Mouse (Mus musculus): ENCODE data around the gene Adipor1.

Gene Adipor1

DNA sequence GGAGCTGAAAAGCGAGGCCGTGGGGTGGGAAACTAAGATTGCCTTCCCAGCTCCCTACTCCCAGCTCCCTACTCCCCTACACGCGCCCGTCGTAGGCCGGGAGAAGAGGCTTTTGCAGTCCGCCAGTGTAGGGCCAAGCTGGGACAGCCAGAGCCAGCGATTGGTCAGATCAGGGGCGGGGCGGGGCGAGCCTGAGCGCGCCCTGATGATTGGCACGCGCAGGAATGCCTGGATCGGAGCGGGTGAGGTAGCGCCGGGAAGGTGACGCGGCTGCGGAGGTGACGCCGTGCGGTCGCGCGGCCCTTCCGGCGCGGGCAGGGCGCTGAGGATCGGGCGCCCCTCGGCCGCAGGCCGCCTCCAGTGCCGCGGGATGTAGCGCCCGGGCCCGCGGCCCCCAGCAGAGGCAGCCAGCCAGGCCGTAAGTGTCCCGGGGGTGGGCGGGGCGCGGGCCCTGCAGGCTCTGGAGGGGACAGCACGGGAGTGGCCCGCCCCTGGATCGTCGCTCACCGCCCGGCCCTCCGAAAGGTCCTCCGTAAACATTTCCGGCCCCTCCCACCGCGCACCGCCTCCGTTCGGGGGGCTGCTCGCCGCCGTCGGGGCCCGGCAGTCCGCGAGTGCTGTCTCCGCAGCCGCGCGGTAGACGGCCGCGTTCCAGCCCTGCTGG lies at the start of gene Adipor1:
Adipor1 (plus strand) TSS at position 211 of the 664 bp plus-strand sequence.
- DNase-seq (ENCODE audit: low read depth, low spot score) = peak; percentile 91

DNA sequence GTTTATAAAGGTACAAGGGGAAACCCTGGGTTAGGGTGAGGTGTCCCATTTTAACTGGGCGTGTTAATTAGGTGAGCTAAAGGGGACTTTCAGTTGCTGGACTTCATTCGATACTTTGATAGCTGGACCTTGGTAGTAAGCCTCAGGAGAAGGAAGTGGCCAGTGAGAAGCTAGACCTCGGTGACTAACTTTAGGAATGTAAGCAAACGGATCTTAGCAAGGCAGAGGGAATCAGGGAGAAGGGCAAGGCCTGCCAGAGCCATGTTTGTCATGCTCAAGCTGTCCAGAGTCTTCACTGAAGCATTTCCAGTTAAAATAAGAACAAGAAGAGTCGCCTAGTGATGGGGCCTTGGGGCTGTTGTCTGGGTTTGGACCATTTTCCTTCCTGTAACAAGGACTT lies 49.7 kb upstream of the Adipor1 start:
- no peak for DNase-seq (ENCODE audit: low read depth, low spot score)

DNA sequence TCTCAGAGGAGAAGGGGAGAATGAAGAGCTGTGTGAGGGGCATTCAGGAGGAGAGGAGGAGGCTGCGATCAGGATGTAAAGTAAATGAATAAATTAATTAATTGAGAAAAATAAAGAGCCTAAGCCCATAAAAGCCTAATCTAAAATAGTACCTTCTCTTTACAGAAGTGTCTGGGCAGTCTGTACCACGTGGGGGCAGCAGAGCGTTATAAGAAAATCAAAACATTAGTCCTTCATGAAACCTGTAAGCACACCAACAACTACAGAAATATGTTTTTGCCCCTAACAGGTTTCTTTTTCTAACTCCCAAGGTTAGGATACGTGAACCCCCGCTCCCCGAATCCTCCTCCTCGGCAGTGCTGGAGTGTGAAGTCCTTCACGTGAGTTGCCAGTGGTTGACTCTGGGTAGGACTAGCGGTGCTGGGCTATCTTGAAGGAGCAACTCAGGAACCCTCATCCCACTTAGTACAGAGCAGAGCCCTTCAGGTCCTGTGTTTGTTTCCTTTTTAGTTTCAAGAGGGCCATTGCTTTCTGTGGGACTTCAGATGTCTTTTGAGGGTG lies 46.3 kb upstream of the Adipor1 start:
- peak; percentile 42 for DNase-seq (ENCODE audit: low read depth, low spot score)

DNA sequence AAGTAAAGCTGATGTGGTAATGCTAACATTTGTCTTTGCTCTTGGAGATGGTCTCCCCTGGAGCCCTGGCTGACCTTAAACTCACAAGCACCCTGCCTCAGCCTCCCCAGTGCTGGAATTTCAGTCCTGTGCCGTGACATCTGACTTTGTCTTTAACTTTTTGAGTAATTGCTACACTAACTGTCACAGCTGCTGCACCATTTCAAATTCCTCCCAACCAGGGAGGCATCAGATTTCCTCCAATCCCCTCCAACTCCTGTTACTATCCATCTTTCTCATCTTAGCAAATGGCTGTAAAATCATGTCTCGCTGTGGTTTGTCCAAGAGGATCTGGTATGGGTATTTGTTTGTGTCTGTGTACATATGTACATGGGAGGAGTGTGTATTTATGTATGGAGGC lies 41.1 kb upstream of the Adipor1 start:
- DNase-seq (ENCODE audit: low read depth, low spot score) = no peak

DNA sequence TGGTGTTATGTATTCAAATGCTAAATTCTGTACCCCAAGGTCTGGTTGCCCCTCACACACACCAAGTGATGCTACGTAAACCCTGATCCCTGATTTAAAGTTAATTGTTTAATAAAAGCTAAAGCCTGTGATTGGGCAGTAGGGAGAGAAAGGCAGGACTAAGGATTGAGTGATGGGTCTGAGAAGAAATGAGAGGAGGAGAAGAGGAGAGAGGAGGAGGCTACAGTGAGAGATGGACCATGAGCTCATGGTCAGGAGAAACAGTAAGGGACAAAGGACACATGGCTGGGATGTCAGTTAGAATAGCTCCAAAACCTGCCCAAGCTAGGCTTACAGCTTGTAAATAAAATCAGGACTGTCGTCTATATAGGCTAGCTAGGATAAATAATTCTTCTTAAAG lies 34.1 kb upstream of the Adipor1 start:
- no peak for DNase-seq (ENCODE audit: low read depth, low spot score)

DNA sequence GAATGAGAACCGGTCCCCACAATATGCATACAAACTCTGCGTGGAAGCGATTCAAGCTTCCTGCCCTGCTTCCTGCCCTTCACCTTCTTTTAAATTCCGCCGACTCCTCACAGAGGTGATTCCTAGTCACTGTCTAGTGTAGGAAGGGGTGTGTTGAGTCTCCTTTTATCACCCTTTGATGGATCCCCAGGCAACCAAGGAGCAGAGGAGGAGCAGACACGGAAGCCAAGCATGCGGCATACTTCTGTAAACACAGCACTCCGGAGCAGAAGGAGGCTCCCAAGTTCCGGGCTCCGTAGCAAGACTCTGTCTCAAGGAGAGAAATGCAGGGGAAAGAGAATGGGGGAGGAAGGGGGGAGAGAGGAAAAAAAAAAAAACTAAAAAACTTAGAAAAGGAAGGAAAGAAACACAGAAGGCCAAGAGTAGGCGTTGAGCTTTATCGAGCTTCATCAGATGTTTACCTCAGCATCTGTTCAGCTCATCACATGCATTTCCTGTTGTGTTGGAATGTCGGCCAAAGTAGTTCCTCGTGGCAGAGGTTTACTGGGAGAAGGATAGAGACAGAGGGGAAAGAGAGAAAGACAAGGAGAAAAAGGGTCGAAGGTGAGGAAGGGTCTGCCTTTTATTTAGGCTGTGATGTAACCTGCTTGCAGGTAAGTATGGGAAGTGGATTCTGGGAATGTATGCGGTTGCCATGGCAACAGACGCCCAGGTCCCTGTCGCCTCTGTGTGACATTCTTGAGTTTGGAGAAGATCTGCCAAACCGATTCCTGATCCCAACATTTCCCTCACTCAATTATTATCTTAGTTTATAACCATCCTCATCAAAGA lies 33.2 kb upstream of the Adipor1 start:
- no peak for DNase-seq (ENCODE audit: low read depth, low spot score)

DNA sequence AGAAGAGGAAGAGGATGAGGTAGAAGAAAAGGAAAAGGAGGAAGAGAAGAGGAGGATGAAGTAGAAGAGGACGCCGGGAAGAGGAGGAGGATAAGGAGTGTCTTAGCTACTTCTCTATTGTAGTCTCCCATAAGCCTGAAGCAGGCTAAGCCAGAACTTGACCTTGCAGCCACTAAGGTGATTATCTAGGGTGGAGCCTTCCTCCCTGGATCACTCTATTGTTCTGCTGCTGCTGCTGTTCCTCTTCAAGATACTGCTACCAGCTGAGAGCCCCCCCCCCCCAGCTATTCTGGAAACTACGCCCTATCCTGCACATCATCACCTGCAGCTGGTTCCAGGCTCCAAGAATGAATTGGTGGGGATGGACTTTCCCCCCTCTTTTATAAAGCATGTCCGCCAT lies 30.6 kb upstream of the Adipor1 start:
- no peak for DNase-seq (ENCODE audit: low read depth, low spot score)

DNA sequence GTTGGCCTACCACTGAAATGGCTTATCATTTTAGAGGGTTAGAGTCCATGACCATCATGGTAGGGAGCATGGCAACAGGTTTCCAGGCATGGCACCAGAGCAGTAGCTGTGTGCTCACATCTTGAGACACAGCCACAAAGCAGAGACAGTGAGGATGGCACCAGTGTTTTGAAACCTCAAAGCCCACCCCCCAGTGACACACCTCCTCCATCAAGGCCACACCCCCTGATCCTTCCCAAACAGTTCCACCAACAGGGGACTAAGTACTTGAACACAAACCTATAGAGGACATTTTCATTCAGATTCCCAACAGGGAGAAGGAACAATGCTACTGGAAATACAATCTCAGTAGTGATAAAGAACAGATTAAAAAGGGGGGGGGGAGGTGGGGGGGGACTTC lies 30.0 kb upstream of the Adipor1 start:
- no peak for DNase-seq (ENCODE audit: low read depth, low spot score)

DNA sequence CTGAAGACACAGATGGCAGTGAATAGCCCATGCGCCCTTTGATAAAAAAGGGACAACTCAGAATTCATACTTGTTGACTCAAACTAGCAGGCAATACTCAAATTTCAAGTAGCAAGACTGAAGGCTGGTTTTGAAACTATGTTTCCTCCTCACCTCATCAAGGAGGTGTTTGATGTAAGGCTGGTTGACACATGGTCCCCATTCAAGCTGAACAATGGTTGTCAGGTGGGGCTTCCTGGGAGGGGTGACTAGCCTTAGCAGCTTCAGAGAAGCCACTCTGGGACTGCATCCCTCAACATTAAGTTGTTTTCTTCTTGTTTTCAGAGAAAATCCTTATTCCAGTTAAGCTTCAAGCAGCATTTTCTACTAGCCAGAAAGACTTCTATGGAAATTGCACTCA lies 29.5 kb upstream of the Adipor1 start, which contains the start of gene 4933406M09Rik:
4933406M09Rik (plus strand) TSS at position 275 of the 400 bp plus-strand sequence.
- DNase-seq (ENCODE audit: low read depth, low spot score) = no peak

DNA sequence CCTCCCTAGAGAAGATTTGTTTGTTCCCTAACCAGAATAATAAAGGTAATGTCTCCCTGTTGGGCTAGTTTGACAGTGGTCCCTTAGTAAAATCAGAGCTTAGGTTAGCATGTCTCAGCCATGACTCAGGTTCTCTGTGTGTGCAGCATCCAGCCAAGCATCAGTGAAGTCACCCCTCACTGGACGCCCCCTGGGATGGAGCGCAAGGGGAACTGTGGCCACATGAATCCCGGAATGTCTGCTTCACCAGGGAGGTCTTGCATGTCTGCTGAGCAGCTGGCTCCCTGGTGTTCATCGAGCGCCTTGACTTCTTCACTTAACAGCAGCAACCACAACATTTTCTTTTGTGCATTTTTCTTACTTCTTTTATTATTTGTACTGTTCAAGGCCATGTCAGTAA lies 21.4 kb upstream of the Adipor1 start:
- DNase-seq (ENCODE audit: low read depth, low spot score) = no peak

DNA sequence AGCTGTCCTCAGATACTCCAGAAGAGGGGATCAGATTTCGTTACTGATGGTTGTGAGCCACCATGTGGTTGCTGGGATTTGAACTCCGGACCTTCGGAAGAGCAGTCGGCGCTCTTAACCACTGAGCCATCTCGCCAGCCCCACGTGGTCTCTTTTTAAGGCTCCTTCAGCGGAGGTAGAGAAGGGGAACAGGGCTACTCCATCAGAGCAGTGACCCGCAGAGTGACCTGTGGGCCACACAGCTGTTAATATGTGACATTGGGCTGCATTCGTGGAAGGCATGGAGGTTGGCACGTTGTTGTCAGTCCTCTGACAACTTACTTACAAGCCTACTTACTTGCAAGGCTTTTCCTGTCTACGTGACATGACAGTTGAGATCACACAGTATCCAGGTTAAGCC lies 17.0 kb upstream of the Adipor1 start:
- no peak for DNase-seq (ENCODE audit: low read depth, low spot score)

DNA sequence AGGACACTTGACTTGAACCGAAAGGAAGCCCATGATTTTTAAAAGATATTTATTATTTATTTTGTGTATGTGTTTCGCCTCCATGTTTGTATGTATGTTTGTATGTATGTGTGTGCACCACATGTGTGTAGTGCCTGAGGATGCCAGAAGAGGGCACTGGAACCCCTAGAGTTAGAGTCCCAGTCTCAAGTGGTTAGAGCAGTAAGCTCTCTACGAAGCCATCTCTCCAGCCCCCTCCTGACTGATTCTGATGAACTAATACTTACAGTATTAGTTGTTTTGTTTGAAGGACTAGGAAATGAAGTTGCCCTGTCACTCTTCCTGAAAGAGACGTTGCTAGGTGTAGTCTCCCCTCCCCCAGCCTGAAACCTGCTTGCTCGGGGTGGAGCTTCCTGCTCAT lies 15.4 kb upstream of the Adipor1 start:
- DNase-seq (ENCODE audit: low read depth, low spot score) = no peak

DNA sequence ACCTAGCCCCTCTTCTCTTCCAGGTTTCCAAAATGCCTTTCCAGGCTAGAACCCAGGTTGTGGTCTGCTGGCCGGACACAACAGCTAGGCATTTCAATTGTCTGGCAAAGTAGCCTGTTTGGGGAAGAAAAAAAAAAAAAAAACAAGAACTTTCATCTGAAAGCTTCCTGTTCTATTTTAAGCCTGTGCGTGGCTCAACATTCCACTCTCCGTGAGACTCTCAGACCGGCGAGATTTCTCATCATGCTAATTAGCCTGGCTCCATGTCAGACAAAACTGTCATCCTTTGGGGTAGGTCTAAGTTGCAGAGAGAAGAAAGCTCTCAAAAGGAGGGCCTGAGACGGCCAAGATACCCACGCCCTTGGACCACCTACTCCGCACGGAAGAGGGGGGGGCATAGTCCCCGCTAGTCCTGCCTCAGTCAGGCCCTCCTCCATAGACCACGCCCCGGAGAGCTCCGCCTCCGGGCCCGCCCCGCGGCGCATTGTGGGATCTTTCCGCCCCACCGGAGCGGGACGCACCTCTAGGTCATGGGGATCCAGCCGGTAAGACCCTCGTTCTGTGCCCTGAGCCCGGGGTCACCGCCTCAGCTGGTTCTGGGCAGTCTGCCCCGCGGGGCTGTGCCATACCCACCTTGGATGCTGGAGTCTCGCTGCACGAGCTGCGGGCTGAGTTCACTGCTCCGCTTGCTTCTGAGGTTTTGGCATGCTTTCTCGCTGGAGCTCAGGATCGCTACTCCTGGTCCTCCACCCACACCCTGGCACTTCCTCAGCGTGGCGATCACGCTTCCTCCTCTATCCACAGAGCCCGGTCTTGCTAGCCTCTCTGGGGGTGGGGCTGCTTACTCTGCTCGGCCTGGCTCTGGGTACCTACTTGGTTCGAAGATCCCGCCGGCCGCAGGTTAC lies 9.4 kb upstream of the Adipor1 start, which contains the start of gene Cyb5r1:
Cyb5r1 (plus strand) TSS at position 51 of the 905 bp plus-strand sequence.
- DNase-seq (ENCODE audit: low read depth, low spot score) = no peak

DNA sequence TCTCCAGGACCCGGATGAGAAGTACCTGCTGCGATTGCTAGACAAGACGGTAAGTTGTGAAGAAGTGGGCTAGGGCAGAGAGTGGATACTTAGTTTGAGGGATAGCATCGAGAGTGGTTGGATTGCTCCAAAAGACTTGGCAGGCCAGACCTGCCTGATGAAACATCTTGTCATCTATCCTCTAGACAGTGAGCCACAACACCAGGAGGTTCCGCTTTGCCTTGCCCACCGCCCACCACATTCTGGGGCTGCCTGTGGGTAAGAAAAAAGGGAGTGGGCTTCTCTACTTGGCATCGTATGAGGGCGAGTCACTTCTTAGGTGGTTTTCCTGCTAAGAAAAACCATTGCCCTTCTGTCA lies 8.8 kb upstream of the Adipor1 start:
- no peak for DNase-seq (ENCODE audit: low read depth, low spot score)

DNA sequence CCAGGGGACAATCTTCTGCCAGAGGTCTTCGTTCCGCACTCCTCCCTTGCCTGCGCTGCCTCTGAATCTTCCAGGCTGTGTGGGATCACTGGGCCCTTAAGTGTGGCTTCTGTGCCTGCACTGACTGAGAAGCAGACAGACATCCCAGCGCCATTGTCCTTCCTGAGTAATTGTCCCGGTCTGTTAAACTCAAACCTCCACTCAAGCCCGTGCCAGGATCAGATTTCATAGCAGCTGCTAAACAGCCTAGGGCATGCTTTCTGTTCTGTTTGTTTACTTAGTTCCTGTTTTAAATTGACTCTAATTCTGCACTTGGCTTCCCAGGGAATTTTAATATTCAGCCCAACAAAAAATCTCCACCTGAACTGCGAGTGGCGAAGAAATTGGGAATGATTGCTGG lies 7.1 kb upstream of the Adipor1 start:
- DNase-seq (ENCODE audit: low read depth, low spot score) = no peak

DNA sequence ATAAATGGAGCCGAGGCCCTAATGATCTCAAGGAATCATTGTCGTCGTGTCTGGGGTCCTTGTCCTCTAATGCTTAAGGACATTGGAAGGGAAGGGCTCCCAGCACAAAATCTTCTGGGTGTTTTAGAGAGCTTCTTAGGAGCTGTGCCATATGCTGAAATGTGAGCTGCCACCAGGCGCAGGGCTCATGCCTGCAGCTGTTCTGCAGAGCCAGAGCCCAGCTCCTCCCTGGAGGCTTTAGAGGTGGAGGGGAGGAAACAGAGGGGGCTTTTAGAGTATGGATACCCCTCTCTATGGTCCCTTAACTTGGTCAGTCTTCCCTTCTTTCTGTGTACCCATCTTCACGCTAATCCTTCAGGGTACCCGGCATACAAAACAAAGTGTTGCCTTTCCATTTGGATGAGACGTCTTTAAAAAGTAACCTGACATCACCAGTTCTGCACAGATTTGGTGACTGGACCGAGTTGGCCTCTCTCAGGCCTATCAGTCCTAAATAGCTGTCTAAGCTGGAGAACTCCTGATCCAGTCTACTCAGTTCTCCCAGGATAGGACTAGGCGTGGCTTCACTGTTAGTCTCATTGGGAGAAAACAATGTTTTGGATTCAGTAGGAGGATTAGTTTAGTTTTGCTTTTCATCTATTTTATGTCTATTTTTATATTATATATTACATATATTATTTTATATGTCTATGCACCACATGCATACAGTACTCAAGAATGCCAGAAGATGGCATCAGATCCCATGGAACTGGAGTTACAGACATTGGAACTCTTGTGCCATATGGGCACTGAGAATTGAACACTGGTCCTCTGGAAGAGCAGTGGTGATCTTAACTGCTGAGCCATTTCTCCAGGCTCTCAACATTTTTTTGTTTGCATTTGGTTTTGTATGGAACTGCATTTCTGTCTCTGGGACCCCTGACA lies 3.2 kb upstream of the Adipor1 start:
- DNase-seq (ENCODE audit: low read depth, low spot score) = no peak

DNA sequence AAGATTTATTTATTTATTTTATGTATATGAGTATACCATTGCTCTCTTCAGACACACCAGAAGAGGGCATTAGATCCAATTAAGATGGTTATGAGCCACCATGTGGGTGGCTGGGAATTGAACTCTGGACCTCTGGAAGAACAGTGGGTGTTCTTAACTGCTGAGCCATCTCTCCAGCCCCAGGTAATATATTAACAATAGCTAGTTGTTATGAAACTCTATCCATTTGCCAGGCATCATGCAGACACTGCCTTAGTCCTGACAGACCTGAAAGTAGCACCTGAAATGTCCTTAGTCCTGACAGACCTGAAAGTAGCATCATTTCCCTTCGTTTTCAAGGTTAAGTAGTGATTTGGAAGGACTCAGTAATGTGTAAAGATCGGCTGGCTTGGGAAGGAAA lies 1.1 kb upstream of the Adipor1 start:
- no peak for DNase-seq (ENCODE audit: low read depth, low spot score)

DNA sequence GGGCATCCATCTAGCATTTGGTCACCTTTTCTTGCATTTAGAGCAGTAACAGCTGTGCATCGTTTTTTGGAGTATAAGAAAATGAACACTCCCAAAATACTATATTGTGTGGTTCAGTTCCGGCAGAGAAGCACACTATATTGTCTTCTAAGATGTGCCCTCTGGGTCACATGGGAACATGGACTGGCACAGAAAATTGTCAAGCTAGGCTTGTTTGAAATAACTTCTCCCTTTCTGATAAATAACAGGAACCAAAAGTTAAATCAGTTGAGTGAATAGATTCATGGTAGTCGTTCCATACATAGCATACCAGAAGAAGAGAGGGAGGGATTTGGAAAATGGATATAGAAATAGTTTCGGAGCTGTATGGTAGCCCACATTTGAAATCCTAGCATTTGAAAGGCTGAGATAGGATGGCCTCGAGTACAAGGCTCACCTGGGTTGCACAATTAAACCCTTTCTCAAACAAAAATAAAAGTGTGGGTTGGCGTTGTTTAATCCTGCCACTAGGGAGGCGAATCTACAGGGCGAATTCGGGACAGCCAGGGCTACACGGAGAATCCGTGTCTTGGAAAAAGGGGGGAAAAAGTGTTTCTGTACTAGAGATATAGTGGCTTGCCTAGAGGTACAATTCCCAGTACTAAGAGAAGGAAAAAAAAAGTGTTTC lies 544 bp upstream of the Adipor1 start:
- no peak for DNase-seq (ENCODE audit: low read depth, low spot score)

DNA sequence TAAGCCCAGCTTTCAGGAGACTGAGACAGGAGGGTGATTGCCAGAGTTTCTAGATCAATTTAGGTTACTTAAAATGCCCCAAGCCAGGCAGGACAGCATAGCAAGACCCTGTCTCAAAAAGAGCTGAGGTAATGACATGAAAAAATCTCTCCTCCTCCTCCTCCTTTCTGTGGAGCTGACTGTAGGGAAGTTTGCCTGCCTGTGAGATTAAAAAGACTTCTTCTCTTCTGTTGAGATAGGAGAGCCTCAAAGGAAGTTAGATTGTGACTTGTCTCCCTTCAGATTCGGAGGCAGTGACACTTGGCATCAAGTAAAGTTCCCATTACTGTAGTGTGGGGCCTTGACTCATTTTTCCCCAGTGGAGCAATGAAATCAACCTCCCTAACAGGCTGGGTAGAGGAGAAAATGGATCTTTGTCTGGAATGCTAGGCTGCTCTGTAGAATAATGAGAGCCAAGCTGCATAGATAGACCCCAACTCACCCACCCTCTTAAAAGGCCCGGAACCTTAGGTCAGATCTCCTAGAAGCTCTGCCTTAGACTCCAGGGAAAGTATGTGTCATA lies 3.3 kb downstream of the Adipor1 start:
- no peak for DNase-seq (ENCODE audit: low read depth, low spot score)

DNA sequence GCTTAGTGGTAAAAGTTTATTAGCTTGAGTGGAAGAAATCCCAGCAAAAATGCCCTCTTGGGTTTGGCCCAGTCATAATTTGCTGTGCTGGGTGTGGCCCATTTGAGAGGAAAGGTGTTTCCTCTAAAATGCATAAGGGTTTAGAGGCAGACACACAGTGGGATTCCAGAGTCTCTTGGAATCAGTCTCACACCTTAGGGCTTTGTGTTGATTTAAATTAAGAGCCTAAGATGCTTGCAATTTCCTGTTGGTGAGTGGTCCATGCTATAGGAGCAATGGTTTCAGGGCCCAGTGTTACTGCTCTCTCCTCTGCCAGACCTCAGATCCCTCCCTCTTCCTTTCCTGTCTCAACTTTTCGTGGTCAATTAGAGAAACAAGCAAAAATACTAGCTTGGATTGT lies 4.0 kb downstream of the Adipor1 start:
- no peak for DNase-seq (ENCODE audit: low read depth, low spot score)

Measured in retina, adult 2 months (tissue).